Mouse (Mus musculus) MN1 (cell line): ENCODE data around the gene Sh3pxd2a.

Source experiments
- DNase-seq: peaks from one replicate; pipeline ENCODE4 v3.0.0-alpha.2; 2016; ENCODE audit warnings: low spot score

Sh3pxd2a gene

GRCm38 (mm10) chr19:47371521-47371920 lies 92.7 kb downstream of the Sh3pxd2a start:
- no peak for DNase-seq

DNA sequence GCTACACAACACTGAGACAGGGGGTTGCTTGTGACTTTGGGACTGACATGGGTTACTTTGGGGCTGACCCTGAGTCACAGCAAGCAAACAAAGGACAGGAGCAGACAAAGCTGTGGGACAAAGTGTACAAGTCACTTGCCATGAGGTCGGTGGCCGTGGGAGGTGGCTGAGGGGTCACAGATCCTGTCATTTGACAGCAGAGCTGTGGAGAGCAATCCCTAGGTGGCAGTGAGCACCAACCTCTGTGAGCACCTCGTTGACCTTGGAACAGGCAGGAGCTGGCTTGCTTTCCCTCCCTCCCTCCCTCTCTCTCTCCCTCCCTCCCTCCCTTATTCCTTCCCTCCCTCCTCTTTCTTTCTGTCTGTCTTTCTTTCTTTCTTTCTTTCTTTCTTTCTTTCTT lies 95.2 kb downstream of the Sh3pxd2a start:
- no peak for DNase-seq

DNA sequence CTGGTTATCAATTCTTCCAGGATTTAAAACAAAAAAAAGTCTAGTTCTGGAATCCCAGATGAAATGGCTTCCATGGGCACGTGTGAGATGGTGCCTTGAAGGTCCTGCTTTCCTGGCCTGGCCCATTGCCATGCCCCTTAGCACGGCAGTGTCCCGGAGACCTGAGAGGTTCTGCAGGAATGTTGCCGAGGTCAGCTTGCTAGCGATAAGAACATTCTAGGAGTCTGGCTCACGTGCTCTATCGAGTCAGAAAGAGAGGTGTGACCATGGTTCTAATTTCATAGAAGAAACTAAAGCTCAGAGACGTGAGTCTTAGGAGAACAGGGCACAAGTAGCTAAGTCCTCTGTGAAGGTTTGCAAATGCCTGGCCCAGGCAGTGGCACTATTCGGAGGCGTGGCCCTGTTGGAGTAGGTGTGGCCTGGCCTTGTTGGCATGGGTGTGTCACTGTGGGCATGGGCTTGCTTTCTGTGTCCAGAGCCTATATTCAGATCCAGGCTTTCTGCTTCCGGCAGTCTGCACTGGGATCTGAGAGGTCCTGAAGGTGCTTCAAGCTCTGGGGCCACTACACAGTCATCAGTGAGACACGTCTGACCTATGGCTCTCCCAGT lies 96.8 kb downstream of the Sh3pxd2a start:
- DNase-seq: no peak

DNA sequence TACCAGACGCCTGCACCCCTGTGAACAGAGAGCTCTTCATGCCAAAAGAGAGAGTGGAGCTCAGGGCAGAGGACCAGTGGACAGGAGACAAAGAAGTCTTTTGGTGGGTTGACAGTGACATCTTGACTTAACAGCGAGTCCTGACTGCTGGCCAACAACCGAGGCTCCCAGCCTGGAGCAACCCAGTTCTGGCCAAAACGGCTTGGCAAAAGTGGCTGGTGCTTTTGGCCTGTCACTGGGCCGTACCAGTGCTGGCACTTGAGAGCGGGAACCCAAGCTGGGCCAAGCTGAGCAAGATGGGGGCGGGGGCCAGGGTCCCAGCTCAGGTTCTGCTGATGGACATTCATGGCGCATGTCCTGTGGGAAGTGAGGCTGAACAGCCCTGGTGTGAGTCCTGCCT lies 97.6 kb downstream of the Sh3pxd2a start:
- no peak for DNase-seq

GRCm38 (mm10) chr19:47363086-47363668 lies 101.0 kb downstream of the Sh3pxd2a start:
- DNase-seq: no peak

- DNase-seq: no peak
These were observed 103.3 kb downstream of the Sh3pxd2a start for GRCm38 (mm10) chr19:47360921-47361320.

GRCm38 (mm10) chr19:47360017-47360416 lies 104.2 kb downstream of the Sh3pxd2a start:
- DNase-seq: no peak

DNA sequence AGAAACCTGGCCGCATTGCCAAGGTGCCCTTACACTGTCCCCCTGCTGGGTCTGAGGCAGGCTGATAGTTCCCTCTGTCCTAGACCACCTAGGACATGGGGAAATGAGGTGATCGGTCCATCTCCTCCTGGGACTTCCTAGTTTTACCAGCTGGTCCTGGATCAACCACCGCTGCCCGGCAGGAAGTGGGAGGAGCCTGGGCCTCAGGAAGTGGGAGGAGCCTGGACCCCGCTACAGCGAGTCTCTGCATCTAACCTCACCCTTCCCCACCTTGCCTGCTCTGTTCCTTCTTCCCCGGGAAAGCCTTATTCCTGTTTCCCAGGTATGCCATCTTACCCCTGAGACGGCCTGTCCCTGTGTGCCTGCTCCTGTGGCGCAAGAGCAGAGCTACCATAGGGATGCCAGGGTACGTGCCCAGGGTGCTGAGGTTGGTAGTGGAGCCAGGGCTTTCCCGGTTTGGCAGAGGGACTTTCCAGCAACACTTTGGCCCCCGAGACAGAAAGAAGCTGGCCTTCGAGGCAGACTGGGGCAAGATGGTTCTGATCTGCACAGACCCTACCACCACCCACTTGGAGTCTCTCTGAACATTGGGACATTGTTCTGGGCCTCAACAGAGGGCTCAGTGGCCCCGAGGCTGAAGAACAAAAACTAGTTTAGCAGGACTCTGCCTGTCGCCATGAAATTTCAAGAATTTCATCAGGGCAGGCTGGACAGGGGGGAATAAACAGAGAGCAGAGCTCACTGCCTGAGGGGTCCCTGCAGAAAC lies 104.9 kb downstream of the Sh3pxd2a start:
- no peak for DNase-seq

GRCm38 (mm10) chr19:47357297-47357696 lies 106.9 kb downstream of the Sh3pxd2a start:
- no peak for DNase-seq

DNA sequence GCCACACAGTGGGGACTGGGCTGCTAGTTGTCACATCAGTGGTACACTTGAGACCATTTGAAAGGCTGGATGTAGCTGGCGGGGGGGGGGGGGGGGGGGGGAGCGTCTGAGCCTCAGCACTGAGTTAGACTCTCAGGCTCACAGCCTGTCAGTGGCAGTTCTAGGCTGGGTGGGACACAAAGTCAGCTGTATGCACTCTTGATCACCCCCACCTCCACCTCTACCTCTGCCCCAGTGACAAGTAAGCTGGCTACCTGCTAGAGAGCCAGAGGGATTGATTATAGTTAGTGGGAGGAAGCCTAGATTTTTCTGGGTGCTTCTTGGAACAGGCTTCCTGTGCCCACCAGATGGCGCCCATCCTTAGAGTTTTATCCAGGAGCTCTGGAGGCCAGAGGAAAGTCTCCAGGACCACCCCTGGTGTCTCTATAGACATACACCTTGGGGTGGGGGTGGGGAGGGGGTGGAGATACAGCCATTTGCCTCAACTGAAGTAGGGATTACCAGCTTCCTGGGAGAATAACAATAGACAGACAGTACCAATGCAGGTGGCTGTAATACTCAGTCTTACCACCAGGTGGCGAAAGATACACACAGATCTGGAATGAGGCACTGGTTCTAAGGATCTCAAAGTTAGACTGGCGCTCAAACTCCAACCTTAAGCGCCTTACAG lies 107.9 kb downstream of the Sh3pxd2a start:
- peak; percentile 79 for DNase-seq

GRCm38 (mm10) chr19:47354456-47354855 lies 109.7 kb downstream of the Sh3pxd2a start:
- no peak for DNase-seq

GRCm38 (mm10) chr19:47349043-47349442 lies 115.2 kb downstream of the Sh3pxd2a start:
- no peak for DNase-seq

- DNase-seq: no peak
These were observed 115.7 kb downstream of the Sh3pxd2a start for GRCm38 (mm10) chr19:47348395-47349016.

DNA sequence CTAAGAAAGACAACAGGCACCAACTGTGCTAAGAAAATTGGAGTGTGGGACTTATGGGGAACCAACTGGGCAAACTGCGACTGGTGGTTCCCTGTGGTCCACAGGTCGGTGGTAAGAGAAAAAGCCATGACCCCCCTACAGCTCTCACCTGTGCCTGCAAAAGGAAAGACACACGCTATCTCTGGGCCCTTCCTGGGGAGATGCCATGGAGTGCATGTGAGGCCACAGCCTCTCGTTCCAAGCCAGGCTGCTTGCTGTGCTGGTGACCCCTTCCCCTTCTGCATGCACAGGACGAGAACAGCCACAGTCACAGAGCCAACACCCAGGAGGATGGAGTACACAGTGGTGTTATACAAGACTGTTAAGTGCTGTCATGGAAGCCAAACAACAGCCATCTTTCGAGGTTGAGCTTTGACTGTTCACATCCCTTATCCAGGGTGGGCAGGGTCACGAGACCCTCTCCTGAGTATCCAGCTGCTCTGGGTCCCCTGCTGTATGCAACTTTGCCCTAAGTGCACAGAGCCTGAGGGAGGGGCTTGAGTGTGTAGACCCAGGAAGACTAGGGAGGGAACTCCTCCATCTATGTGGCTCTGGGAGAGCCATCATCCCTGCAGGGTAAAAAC lies 117.1 kb downstream of the Sh3pxd2a start:
- DNase-seq: no peak

- DNase-seq: peak; percentile 44
These were observed 117.6 kb downstream of the Sh3pxd2a start for GRCm38 (mm10) chr19:47346606-47347005.

- DNase-seq: no peak
These were observed 118.2 kb downstream of the Sh3pxd2a start for GRCm38 (mm10) chr19:47345851-47346568.

DNA sequence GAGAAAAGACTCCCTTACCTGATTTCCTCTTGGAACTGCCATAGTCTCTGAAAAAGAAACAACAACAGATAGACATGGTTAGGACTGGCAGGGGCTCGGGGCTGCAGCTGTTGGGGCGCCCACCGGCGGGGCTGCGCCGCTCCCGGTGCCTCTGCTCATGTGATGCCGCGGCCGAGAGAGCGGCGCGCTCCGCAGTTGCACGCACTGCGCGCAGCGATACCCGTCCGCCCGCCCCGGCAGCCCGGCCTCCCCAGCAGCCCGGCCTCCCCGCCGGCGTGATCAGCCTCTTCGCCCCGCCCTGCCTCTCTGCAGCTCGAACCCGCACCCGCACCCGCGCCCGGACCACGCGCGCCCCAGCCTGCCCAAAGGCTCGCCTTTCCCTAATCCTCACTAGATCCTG lies 120.8 kb downstream of the Sh3pxd2a start:
- DNase-seq: no peak

- peak; percentile 81 for DNase-seq
These were observed 125.0 kb downstream of the Sh3pxd2a start for GRCm38 (mm10) chr19:47339165-47339564.

DNA sequence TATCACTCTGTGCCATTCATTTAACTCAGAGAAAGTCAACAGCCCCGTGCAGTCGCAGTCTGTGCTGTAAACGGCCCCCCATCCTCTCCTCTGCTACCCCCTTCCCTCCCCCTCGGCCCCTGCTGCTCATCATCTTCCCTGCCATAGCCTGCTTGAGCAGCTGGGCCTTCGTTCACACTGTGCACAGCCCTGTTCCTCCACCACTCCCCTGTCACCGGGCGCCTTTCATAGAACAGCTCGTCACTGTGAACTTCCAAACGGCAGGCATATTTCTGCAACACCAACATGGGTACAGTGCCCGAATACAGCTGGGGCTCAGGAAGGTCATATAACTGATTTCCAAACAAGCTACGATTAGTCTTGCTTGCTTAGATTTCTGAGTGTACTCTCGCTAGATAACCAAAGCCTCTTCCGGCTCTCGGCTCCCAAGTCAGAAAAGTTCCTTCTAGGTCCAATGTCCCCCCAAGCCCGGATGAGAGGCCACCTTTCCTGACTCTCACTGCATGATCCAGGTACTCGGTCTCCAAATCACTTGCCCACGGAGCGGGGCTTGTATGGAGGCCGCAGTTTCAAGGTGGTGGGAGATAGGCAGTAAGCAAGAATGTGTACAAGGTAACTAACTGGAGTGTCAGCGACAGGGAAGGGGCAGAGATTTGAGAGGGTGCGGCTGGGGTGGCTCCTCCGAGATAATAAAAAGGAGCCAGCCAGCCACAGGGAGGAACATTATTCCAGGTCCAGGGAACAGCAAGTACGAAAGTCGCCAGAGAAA lies 125.6 kb downstream of the Sh3pxd2a start:
- DNase-seq: no peak

GRCm38 (mm10) chr19:47337743-47338142 lies 126.5 kb downstream of the Sh3pxd2a start:
- peak; percentile 91 for DNase-seq
